Mouse (Mus musculus): ENCODE data around the gene Tigit. TPM values are rescaled to one million over a fixed set of nuclear protein-coding genes. Genes with fewer than 3 reads are reported as not detected.

The Tigit gene
- polyA plus RNA-seq, 1 experiment from 2014 or later = 0.23 TPM

DNA sequence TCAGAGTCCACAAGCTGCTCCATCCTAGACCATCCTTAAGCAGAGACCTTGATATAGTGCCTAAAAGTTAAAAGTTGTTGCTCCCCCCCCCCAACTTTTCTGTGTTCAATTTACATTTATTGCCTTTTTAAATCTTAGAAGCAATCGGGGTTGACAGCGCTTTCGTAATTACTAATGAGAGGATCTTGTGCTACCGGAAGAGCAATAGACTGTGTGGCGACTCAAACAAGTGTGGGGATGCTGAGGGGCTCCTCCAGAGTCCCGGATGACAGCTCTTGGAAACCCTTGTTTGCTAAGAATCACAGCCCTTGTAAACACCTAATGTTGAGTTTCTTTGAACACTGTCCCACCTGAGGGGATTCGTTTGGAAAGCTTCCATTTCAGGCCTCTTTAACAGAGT is 29.9 kb downstream of the Tigit start:
- Histone ChIP-seq H3K27ac (ENCODE audit: low read depth, low read length) (no peak overlapping the region), H3K4me2 (ENCODE audit: low read depth, low read length) (no peak overlapping the region), H3K4me3 (ENCODE audit: low read depth, low read length) (no peak overlapping the region), H3K9ac (replicated peaks; ENCODE audit: low read depth, low read length) (no peak overlapping the region), H3K9me3 (ENCODE audit: control insufficient read depth, low read length) (no peaks in the 10 kb centered on the region), H3K36me3 (ENCODE audit: control insufficient read depth, insufficient read depth, low read length) (no peaks in the 10 kb centered on the region; the same call in 1 of the 2 replicates), H3K27me3 (ENCODE audit: control insufficient read depth, insufficient read depth, low read length) (no peaks in the 10 kb centered on the region), H3K4me1 (ENCODE audit: control insufficient read depth, insufficient read depth, low read length) (no peaks in the 10 kb centered on the region)
- ATAC-seq (ENCODE audit: low read depth) = no peak
- 82% methylated on average over 7 of the region's 7 CpGs for WGBS

DNA sequence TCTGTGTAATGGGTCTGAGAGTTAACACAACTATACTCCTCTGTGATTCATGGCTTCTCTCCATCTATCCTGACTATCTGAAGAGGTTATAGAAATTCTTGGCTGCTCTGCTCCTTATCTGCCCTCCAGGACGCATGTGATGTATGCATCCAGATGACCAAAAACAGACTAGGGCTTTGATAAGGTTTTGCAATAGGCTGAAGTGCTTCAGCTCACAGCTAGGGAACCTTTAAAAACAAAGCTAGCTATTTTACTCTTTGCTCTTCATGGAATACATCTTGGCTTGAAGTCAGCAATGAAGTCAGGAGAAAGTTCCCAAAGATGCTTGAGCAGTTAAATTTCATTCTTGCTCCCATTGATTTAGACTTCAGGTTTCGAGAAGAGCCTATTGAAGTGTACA is 32.2 kb downstream of the Tigit start:
- no peak overlapping the region for H3K4me2 ChIP-seq (ENCODE audit: low read depth, low read length)
- WGBS = 69% methylated on average over 2 of the region's 2 CpGs
- no peaks in the 10 kb centered on the region for H3K4me1 ChIP-seq (ENCODE audit: control insufficient read depth, insufficient read depth, low read length)
- H3K9ac ChIP-seq (replicated peaks; ENCODE audit: low read depth, low read length) = no peak overlapping the region
- no peak for ATAC-seq (ENCODE audit: low read depth)
- no peaks in the 10 kb centered on the region for H3K9me3 ChIP-seq (ENCODE audit: control insufficient read depth, low read length)
- no peak overlapping the region for H3K4me3 ChIP-seq (ENCODE audit: low read depth, low read length)
- no peak overlapping the region for H3K27ac ChIP-seq (ENCODE audit: low read depth, low read length)
- H3K36me3 ChIP-seq (ENCODE audit: control insufficient read depth, insufficient read depth, low read length) = no peaks in the 10 kb centered on the region; the same call in 1 of the 2 replicates
- H3K27me3 ChIP-seq (ENCODE audit: control insufficient read depth, insufficient read depth, low read length) = no peaks in the 10 kb centered on the region

DNA sequence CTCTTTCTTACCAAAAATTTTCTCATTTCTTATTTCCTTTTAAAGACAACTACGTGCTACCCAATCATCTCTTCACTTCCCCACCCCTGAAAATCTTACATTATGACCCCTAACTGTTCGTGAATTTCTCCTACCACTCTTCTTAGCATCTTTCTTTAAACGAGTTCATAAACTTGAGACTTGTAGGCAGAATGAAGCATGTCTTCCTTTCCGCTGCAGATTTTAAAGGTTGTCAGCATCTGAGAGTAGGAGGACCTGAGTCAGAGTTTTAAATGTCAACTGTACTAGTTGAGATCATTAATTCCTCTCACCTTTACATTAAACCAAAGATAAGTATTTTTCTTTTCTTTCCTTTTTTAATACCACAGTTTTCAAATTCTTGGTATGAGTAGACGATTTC is 35.3 kb downstream of the Tigit start:
- H3K27me3 ChIP-seq (ENCODE audit: control insufficient read depth, insufficient read depth, low read length) = no peaks in the 10 kb centered on the region
- H3K4me3 ChIP-seq (ENCODE audit: low read depth, low read length) = no peak overlapping the region
- 90% methylated on average over 5 of the region's 5 CpGs for WGBS
- no peak overlapping the region for H3K27ac ChIP-seq (ENCODE audit: low read depth, low read length)
- no peaks in the 10 kb centered on the region; the same call in 1 of the 2 replicates for H3K36me3 ChIP-seq (ENCODE audit: control insufficient read depth, insufficient read depth, low read length)
- no peak overlapping the region for H3K4me2 ChIP-seq (ENCODE audit: low read depth, low read length)
- H3K9me3 ChIP-seq (ENCODE audit: control insufficient read depth, low read length) = no peaks in the 10 kb centered on the region
- no peak overlapping the region for H3K9ac ChIP-seq (replicated peaks; ENCODE audit: low read depth, low read length)
- H3K4me1 ChIP-seq (ENCODE audit: control insufficient read depth, insufficient read depth, low read length) = no peaks in the 10 kb centered on the region
- ATAC-seq (ENCODE audit: low read depth) = no peak

DNA sequence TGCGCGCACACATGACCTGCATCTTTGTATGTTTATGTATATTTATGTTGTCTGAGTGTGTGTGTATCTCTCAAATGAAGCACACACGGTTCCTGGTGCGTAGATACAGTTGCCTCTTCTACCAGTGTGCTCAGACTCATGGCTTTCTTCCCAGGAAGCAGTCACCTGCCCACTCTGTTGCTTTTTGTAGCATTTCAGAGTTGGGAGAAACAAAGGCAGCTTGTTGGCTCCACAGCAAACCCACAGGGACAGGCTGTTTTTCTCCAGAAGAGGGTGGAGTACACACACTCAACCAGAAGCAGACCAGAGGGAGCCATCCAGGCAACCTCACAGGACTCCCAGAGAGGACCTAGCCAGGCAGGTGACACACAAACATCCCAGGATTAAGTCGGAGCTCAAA is 38.0 kb downstream of the Tigit start:
- no peak for ATAC-seq (ENCODE audit: low read depth)
- Histone ChIP-seq H3K36me3 (ENCODE audit: control insufficient read depth, insufficient read depth, low read length) (no peaks in the 10 kb centered on the region; the same call in 1 of the 2 replicates), H3K27ac (ENCODE audit: low read depth, low read length) (no peak overlapping the region), H3K27me3 (ENCODE audit: control insufficient read depth, insufficient read depth, low read length) (no peaks in the 10 kb centered on the region), H3K4me3 (ENCODE audit: low read depth, low read length) (no peak overlapping the region), H3K9me3 (ENCODE audit: control insufficient read depth, low read length) (no peaks in the 10 kb centered on the region), H3K9ac (replicated peaks; ENCODE audit: low read depth, low read length) (no peak overlapping the region), H3K4me2 (ENCODE audit: low read depth, low read length) (no peak overlapping the region), H3K4me1 (ENCODE audit: control insufficient read depth, insufficient read depth, low read length) (no peaks in the 10 kb centered on the region)
- WGBS = 96% methylated on average over 5 of the region's 5 CpGs

DNA sequence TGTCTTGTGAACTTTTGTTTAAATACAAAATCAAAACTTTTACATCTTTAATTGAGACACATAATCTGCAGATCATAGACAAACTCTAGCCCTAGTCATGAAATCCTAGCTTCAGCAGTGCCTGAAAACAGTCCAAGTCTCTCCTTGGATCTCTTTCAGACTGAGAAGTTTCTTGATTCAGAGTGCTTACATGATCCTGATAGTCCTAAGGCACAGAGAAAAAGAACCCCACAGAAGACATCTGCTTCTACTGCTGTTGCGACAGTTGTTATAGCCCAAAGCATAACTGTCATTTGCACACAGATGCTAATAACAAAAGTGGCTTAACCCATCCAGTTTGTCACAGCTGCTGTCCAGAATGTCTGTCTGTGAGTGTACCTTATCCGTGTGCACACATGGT is 38.7 kb downstream of the Tigit start:
- WGBS = 67% methylated on average over 2 of the region's 2 CpGs
- H3K27ac ChIP-seq (ENCODE audit: low read depth, low read length) = no peak overlapping the region

DNA sequence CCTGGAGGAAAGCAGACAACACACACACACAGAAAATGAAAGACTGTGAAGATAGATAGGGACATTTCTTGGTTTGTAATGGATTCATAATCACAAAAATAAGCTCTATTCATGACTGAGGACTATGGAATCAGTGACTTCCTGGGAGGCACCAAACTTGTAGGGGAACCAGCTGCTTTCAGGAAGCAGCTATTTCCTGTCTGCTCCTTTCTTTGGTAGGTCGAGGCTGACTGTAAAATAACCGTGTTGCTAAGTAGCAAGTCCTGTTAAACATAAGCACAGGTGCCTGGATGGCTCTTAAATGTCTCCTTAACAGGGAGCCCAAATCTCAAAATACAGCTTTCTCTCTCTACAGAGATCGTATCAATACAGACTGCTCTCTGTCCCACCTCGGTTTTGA is 39.1 kb downstream of the Tigit start:
- no peak overlapping the region for H3K4me3 ChIP-seq (ENCODE audit: low read depth, low read length)
- no peaks in the 10 kb centered on the region for H3K4me1 ChIP-seq (ENCODE audit: control insufficient read depth, insufficient read depth, low read length)
- no peaks in the 10 kb centered on the region for H3K9me3 ChIP-seq (ENCODE audit: control insufficient read depth, low read length)
- H3K4me2 ChIP-seq (ENCODE audit: low read depth, low read length) = no peak overlapping the region
- no peak overlapping the region for H3K9ac ChIP-seq (replicated peaks; ENCODE audit: low read depth, low read length)
- no peaks in the 10 kb centered on the region for H3K27me3 ChIP-seq (ENCODE audit: control insufficient read depth, insufficient read depth, low read length)
- 80% methylated on average over 4 of the region's 4 CpGs for WGBS
- no peak for ATAC-seq (ENCODE audit: low read depth)
- no peak overlapping the region for H3K27ac ChIP-seq (ENCODE audit: low read depth, low read length)
- no peaks in the 10 kb centered on the region; the same call in 1 of the 2 replicates for H3K36me3 ChIP-seq (ENCODE audit: control insufficient read depth, insufficient read depth, low read length)

More for the DNA sequence above, 38.7 kb downstream of the Tigit start:
- ATAC-seq (ENCODE audit: low read depth) = no peak
- Histone ChIP-seq H3K4me3 (ENCODE audit: low read depth, low read length) (no peak overlapping the region), H3K4me1 (ENCODE audit: control insufficient read depth, insufficient read depth, low read length) (no peaks in the 10 kb centered on the region), H3K9me3 (ENCODE audit: control insufficient read depth, low read length) (no peaks in the 10 kb centered on the region), H3K36me3 (ENCODE audit: control insufficient read depth, insufficient read depth, low read length) (no peaks in the 10 kb centered on the region; the same call in 1 of the 2 replicates), H3K4me2 (ENCODE audit: low read depth, low read length) (no peak overlapping the region), H3K27me3 (ENCODE audit: control insufficient read depth, insufficient read depth, low read length) (no peaks in the 10 kb centered on the region), H3K9ac (replicated peaks; ENCODE audit: low read depth, low read length) (no peak overlapping the region)

DNA sequence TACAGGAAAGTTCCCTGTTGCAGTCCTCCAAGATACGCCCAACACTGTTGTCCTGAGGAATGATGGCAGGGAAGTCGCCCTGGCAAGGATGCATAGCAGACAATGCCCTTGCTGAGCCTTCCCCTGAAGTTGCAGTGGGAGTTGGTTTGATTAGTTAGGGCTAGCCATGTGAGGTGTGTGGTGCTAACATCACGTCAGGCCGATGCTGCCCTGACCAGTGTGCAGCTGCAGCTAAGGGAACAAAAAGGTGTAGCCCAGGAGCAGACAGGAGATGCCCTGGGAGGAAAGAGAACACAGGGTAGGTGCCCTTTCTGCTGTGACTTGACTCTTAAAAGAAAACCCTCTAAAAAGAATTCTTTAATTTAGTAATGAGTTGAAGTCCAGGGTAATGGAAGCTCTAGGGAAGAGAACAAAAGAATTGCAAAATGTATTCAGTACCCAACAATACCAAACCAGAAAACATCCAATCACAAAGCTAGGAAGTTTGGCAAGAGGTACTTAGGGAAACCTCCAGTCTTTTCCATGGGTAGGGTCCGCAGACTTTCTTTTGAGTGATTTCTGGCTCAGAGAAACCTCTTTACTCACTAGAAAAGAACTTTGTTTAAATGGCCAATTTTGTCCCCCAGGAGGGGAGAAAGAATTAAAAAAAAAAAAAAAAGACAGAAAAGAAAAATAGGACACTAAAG is 40.5 kb downstream of the Tigit start:
- ATAC-seq (ENCODE audit: low read depth) = peak; percentile 36; the same call in 1 of the 2 replicates
- Histone ChIP-seq H3K4me1 (ENCODE audit: control insufficient read depth, insufficient read depth, low read length) (no peaks in the 10 kb centered on the region), H3K9me3 (ENCODE audit: control insufficient read depth, low read length) (no peaks in the 10 kb centered on the region), H3K27ac (ENCODE audit: low read depth, low read length) (no peak overlapping the region), H3K36me3 (ENCODE audit: control insufficient read depth, insufficient read depth, low read length) (no peaks in the 10 kb centered on the region; the same call in 1 of the 2 replicates), H3K9ac (replicated peaks; ENCODE audit: low read depth, low read length) (no peak overlapping the region), H3K27me3 (ENCODE audit: control insufficient read depth, insufficient read depth, low read length) (no peaks in the 10 kb centered on the region), H3K4me3 (ENCODE audit: low read depth, low read length) (no peak overlapping the region), H3K4me2 (ENCODE audit: low read depth, low read length) (no peak overlapping the region)
- 47% methylated on average over 5 of the region's 5 CpGs for WGBS

DNA sequence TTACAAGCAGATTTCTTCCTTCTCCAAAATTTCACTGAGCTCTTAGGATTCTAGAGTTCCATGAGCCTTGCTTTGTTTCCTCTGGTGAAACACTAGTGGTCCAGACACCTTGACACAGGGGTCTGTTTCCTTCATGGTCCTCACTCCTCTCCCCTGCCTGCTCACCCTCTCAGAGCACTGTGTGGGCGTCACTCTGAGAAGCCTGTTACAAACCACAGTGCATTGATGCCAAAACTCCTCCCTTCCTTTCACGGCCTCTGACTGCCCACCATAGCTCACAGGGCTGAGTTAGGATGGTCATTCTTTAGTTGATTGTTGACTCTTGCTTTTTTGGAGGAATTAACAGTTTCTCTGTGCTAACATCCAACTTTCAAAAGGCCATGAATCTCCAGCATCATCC is 43.6 kb downstream of the Tigit start:
- no peak overlapping the region for H3K4me3 ChIP-seq (ENCODE audit: low read depth, low read length)
- H3K4me2 ChIP-seq (ENCODE audit: low read depth, low read length) = no peak overlapping the region
- ATAC-seq (ENCODE audit: low read depth) = peak; percentile 50; the same call in 1 of the 2 replicates
- no peak overlapping the region for H3K27ac ChIP-seq (ENCODE audit: low read depth, low read length)
- 20% methylated on average over 2 of the region's 2 CpGs for WGBS
- H3K4me1 ChIP-seq (ENCODE audit: control insufficient read depth, insufficient read depth, low read length) = no peaks in the 10 kb centered on the region
- no peak overlapping the region for H3K9ac ChIP-seq (replicated peaks; ENCODE audit: low read depth, low read length)
- H3K9me3 ChIP-seq (ENCODE audit: control insufficient read depth, low read length) = no peaks in the 10 kb centered on the region
- no peaks in the 10 kb centered on the region for H3K27me3 ChIP-seq (ENCODE audit: control insufficient read depth, insufficient read depth, low read length)
- H3K36me3 ChIP-seq (ENCODE audit: control insufficient read depth, insufficient read depth, low read length) = no peaks in the 10 kb centered on the region

DNA sequence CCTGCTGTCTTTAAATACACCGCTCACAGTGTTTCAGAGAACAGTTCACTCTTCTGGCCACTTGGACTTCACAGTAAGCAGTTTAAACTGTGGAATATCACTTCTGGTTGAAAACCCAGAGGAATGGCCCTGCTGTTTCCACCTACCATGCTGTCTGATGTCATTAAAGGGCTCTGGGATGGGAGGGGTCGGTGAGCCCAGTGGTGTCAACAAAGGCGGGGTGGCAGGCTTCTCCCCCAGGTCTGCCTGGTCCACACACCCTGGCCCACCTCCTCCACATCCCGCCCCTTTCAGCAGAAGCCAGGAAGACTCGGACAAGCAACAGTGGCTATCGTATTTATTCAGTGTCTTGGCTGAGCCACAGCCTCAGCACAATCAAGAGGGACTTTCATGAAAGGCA is 44.7 kb downstream of the Tigit start:
- Histone ChIP-seq H3K4me2 (ENCODE audit: low read depth, low read length) (no peak overlapping the region), H3K27me3 (ENCODE audit: control insufficient read depth, insufficient read depth, low read length) (no peaks in the 10 kb centered on the region), H3K27ac (ENCODE audit: low read depth, low read length) (no peak overlapping the region), H3K4me1 (ENCODE audit: control insufficient read depth, insufficient read depth, low read length) (no peaks in the 10 kb centered on the region), H3K36me3 (ENCODE audit: control insufficient read depth, insufficient read depth, low read length) (no peaks in the 10 kb centered on the region), H3K9me3 (ENCODE audit: control insufficient read depth, low read length) (no peaks in the 10 kb centered on the region), H3K4me3 (ENCODE audit: low read depth, low read length) (no peak overlapping the region), H3K9ac (replicated peaks; ENCODE audit: low read depth, low read length) (no peak overlapping the region)
- no peak for ATAC-seq (ENCODE audit: low read depth)
- 44% methylated on average over 6 of the region's 6 CpGs for WGBS

Data from neural tube, embryonic 14.5 days (tissue).